Mouse (Mus musculus): ENCODE measurements around the gene Zfp709. TPM values are rescaled to one million over a fixed set of nuclear protein-coding genes. Genes with fewer than 3 reads are reported as not detected.
"Not testable (repeated sequence)": the region's sequence is repeated elsewhere in the genome, so short reads cannot be mapped to it uniquely, and the experiment has no call there.

Gene Zfp709
- polyA plus RNA-seq, 1 experiment from 2014 or later: 8.8 TPM

DNA sequence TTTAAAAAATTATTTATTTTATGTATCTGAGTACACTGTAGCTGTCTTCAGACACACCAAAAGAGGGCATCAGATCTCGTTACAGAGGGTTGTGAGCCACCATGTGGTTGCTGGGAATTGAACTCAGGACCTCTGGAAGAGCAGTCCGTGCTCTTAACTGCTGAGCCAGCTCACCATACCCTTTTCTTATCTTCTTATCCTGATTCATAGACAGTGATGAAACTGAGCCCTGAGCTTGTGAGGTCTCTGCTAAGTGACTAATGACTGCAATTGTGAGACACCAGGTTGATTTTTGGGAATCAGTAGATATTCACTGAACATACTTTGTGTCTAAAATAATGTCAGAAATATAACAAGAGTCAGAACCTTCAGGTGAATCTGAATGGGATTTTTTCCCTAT is 56.2 kb downstream of the Zfp709 start:
- H3K4me3 ChIP-seq; H3K27me3 ChIP-seq; H3K9ac ChIP-seq (replicated peaks); H3K4me2 ChIP-seq (replicated peaks); H3K27ac ChIP-seq (replicated peaks); H3K4me1 ChIP-seq; H3K9me3 ChIP-seq; ATAC-seq (ENCODE audit: low FRiP score, low read depth): not testable (repeated sequence)
- WGBS: 90% methylated on average over 2 of the region's 2 CpGs
- H3K36me3 ChIP-seq: peaks cover 12% of the 10 kb centered on the region

DNA sequence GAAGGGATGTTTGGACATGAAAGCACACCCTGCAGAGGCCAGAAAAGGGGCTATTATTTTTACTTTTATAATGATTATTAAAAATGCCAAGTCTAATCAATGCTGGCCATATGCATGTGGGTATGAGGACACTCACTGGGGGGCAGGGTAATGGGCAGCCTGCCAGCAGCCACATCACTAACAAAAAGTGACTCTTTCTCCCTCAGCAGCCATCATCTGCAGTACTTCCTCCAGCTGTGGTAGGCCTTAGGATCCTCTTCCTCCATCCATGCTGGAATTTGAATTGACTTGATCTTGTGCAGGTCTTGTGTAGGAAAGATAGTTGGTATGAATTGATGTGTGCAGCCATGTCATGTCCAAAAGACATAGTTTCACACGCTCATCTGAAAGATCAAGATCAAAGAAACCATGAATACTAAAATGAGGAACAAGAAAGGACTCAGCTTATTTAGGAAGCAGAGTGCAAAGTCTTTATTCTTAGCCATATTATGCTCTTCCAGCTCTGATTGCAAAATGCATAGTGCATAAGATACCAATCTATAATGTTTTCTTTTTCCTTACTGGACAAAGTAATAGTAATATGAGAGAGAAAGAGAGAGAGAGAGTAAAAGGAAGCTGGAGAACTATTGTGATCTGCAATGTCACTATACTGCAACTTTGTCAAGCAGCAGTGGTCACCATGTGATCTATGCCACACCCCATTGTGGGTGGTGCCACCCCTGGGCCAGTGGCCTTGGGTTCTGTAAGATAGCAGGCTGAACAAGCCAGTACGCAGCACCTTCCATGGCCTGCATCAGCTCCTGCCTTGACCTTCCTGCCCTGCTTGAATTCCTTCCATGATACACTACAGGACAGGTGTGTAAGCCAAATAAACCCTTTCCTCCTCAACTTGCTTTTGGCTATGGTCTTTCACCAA is 58.7 kb downstream of the Zfp709 start:
- 81% methylated on average over 2 of the region's 2 CpGs for WGBS
- H3K27me3 ChIP-seq: peaks cover 3% of the 10 kb centered on the region; the same call in 1 of the 2 replicates
- H3K4me3 ChIP-seq: no peak overlapping the region
- H3K27ac ChIP-seq (replicated peaks): no peak overlapping the region
- H3K4me2 ChIP-seq (replicated peaks): no peak overlapping the region
- no peaks in the 10 kb centered on the region for H3K36me3 ChIP-seq
- no peak for ATAC-seq (ENCODE audit: low FRiP score, low read depth)
- H3K9me3 ChIP-seq: no peaks in the 10 kb centered on the region
- H3K4me1 ChIP-seq: no peaks in the 10 kb centered on the region
- no peak overlapping the region for H3K9ac ChIP-seq (replicated peaks)

- H3K4me3 ChIP-seq: no peak overlapping the region
- no peaks in the 10 kb centered on the region for H3K9me3 ChIP-seq
- H3K4me2 ChIP-seq (replicated peaks): no peak overlapping the region
- H3K4me1 ChIP-seq: no peaks in the 10 kb centered on the region
- H3K36me3 ChIP-seq: no peaks in the 10 kb centered on the region
- peaks cover 3% of the 10 kb centered on the region; the same call in 1 of the 2 replicates for H3K27me3 ChIP-seq
- H3K9ac ChIP-seq (replicated peaks): no peak overlapping the region
- H3K27ac ChIP-seq (replicated peaks): no peak overlapping the region
- no peak for ATAC-seq (ENCODE audit: low FRiP score, low read depth)
- 93% methylated on average over 1 of the region's 1 CpGs for WGBS
Measured at GRCm38 (mm10) chr8:71941776-71942175, 60.0 kb downstream of the Zfp709 start.

Other genes with a start within 250 kb of the Zfp709 start
- gene Unc13a, start 210.3 kb upstream of the Zfp709 start, polyA plus RNA-seq (2016; fragmentation: Nextera tagmentation; extraction: Ambion mirVana): 12.8 and 16.9 TPM in 2 replicates
- 3.3 and 3.4 TPM in 2 replicates for gene Jak3, start 205.7 kb upstream of the Zfp709 start, polyA plus RNA-seq (2016; fragmentation: Nextera tagmentation; extraction: Ambion mirVana)
- gene Insl3, start 192.8 kb upstream of the Zfp709 start, polyA plus RNA-seq (2016; fragmentation: Nextera tagmentation; extraction: Ambion mirVana): not detected in 2 replicates
- gene B3gnt3, start 180.2 kb upstream of the Zfp709 start, polyA plus RNA-seq (2016; fragmentation: Nextera tagmentation; extraction: Ambion mirVana): 0.55 and 0.66 TPM in 2 replicates
- gene Fcho1, start 156.3 kb upstream of the Zfp709 start, polyA plus RNA-seq (2016; fragmentation: Nextera tagmentation; extraction: Ambion mirVana): 39.2 and 43.7 TPM in 2 replicates
- gene Zfp882, start 26.6 kb downstream of the Zfp709 start, polyA plus RNA-seq (2016; fragmentation: Nextera tagmentation; extraction: Ambion mirVana): 14.7 and 15.1 TPM in 2 replicates
- gene Zfp617, start 26.6 kb downstream of the Zfp709 start, polyA plus RNA-seq (2016; fragmentation: Nextera tagmentation; extraction: Ambion mirVana): 37.5 and 40.6 TPM in 2 replicates
- 20.6 and 23.6 TPM in 2 replicates for gene Zfp961, start 69.0 kb downstream of the Zfp709 start, polyA plus RNA-seq (2016; fragmentation: Nextera tagmentation; extraction: Ambion mirVana)
- 0.63 and 1.2 TPM in 2 replicates for gene Cyp4f18, start 127.6 kb downstream of the Zfp709 start, polyA plus RNA-seq (2016; fragmentation: Nextera tagmentation; extraction: Ambion mirVana)
- gene Olfr372, start 159.2 kb downstream of the Zfp709 start, polyA plus RNA-seq (2016; fragmentation: Nextera tagmentation; extraction: Ambion mirVana): not detected in 2 replicates
- not detected in 2 replicates for gene Olfr373, start 201.2 kb downstream of the Zfp709 start, polyA plus RNA-seq (2016; fragmentation: Nextera tagmentation; extraction: Ambion mirVana)
- not detected in 2 replicates for gene Olfr374, start 225.0 kb downstream of the Zfp709 start, polyA plus RNA-seq (2016; fragmentation: Nextera tagmentation; extraction: Ambion mirVana)